Comparison of ENCODE assay signal across 8 mouse cellular contexts in genomic region chr11:77606835-77607537, GRCm38 (mm10). TPM values are rescaled to one million over a fixed set of nuclear protein-coding genes. Genes with fewer than 3 reads are reported as not detected.
DNase-seq lines count a peak whose midpoint lies in the region; ATAC-seq and TF ChIP-seq lines count a peak whose summit lies in the region.

No protein-coding gene starts in this region.

- H3K79me2 ChIP-seq in liver, adult 2 months (ENCODE audit: control insufficient read depth, insufficient read depth, low read length) = peaks cover 24% of the 10 kb centered on the region; the same call in 1 of the 2 replicates

- H3K27ac ChIP-seq in liver, adult 2 months (replicated peaks; ENCODE audit: insufficient read depth, low read depth, low read length) = peak overlapping the region; percentile 81
- peak overlapping the region; percentile 94 for H3K27ac ChIP-seq in midbrain, postnatal 0 days (ENCODE audit: low read depth, low read length)

- H3K4me1 ChIP-seq in liver, adult 2 months (ENCODE audit: control insufficient read depth, insufficient read depth, low read length) = no peaks in the 10 kb centered on the region; the same call in 1 of the 2 replicates
- H3K4me1 ChIP-seq in midbrain, postnatal 0 days (ENCODE audit: insufficient read depth, low read length) = no peaks in the 10 kb centered on the region

- DNase-seq in 416B (ENCODE audit: low read depth) = peak; percentile 79
- peak; percentile 72 for DNase-seq in adrenal gland, adult 2 months
- DNase-seq in embryo, embryonic 11 days = peak; percentile 74
- DNase-seq in heart, adult 11 months = peak; percentile 98
- peak; percentile 47 for DNase-seq in kidney, adult 11 months
- peak; percentile 77 for DNase-seq in liver, adult 2 months (ENCODE audit: extremely low read depth, low read depth, low spot score)
- DNase-seq in midbrain, postnatal 0 days (ENCODE audit: low spot score) = peak; percentile 58
- DNase-seq in spleen, postnatal 4 days (ENCODE audit: low spot score in 2 of 2) = peak; percentile 35 to 78

- peak overlapping the region; percentile 90 for H3K9ac ChIP-seq in liver, adult 2 months (ENCODE audit: low read depth, low read length)
- peak overlapping the region; percentile 99 for H3K9ac ChIP-seq in midbrain, postnatal 0 days (replicated peaks; ENCODE audit: low read length, poor library complexity, severe bottlenecking)

- H3K4me3 ChIP-seq in liver, adult 2 months (ENCODE audit: insufficient read depth, low read depth, low read length) = peak overlapping the region; percentile 87
- peak overlapping the region; percentile 100 for H3K4me3 ChIP-seq in midbrain, postnatal 0 days (ENCODE audit: low read depth, low read length)

- peak; percentile 31 for ATAC-seq in midbrain, postnatal 0 days (ENCODE audit: low FRiP score)

- no peak for TF ChIP-seq CTCF in liver, adult 2 months (IDR thresholded peaks at IDR 0.05; ENCODE audit: low read depth, low read length)
- TF ChIP-seq CTCF in midbrain, postnatal 0 days (IDR thresholded peaks at IDR 0.05) = no peak

- no peak for TF ChIP-seq POLR2A in liver, adult 2 months (IDR thresholded peaks at IDR 0.05; ENCODE audit: extremely low read depth, insufficient read depth, low read length)

- peak overlapping the region; percentile 76 for H3K4me2 ChIP-seq in midbrain, postnatal 0 days (ENCODE audit: low read depth, low read length, poor library complexity, severe bottlenecking)

- H3K27me3 ChIP-seq in liver, adult 2 months (ENCODE audit: control insufficient read depth, insufficient read depth, low read length) = no peaks in the 10 kb centered on the region
- no peaks in the 10 kb centered on the region for H3K27me3 ChIP-seq in midbrain, postnatal 0 days (ENCODE audit: insufficient read depth, low read length)

- under 1% methylated on average over 44 of the region's 48 CpGs for WGBS in liver, adult 2 months
- WGBS in midbrain, postnatal 0 days = under 1% methylated on average over 38 of the region's 48 CpGs

- peaks cover 3% of the 10 kb centered on the region; the same call in 1 of the 2 replicates for H3K36me3 ChIP-seq in liver, adult 2 months (ENCODE audit: control insufficient read depth, insufficient read depth, low read length)
- no peaks in the 10 kb centered on the region for H3K36me3 ChIP-seq in midbrain, postnatal 0 days (ENCODE audit: insufficient read depth, low read length)

- no peaks in the 10 kb centered on the region for H3K9me3 ChIP-seq in midbrain, postnatal 0 days (ENCODE audit: low read length)

RNA-seq across cellular contexts. Expression of gene Taok1, which starts 0.6 kb away (rescaled TPM):
- total RNA-seq in adrenal gland, adult 2 months (2021) = 10 to 100 TPM; 45.9 to 51.0 TPM
- polyA plus RNA-seq in adrenal gland, adult 2 months (2012; rRNA removed) = 2.2 and 2.8 TPM in 2 replicates
- 23.0 and 24.6 TPM in 2 replicates for total RNA-seq in liver, adult 2 months (2014; rRNA removed)
- polyA plus RNA-seq in liver, adult 2 months (2012; rRNA removed) = 2.5 and 2.6 TPM in 2 replicates
- total RNA-seq in midbrain, postnatal 0 days (2014; rRNA removed) = 69.7 and 85.1 TPM in 2 replicates
- 28.0 and 32.6 TPM in 2 replicates for polyA plus RNA-seq in midbrain, postnatal 0 days (2015; fragmentation: Nextera tagmentation; extraction: Ambion mirVana)

Comparison
In these comparisons a context has a peak if more than half of its experiments do, and no peak if none do; other contexts are left out.
1. Peak in every context shown above with its lines: DNase-seq, ATAC-seq, H3K4me3 ChIP-seq and H3K27ac ChIP-seq.
2. DNase-seq: peak in every context shown above with its lines; median percentile 98 in heart, adult 11 months; 79 in 416B; 77 in liver, adult 2 months; 74 in embryo, embryonic 11 days; 72 in adrenal gland, adult 2 months; 58 in midbrain, postnatal 0 days; 56 in spleen, postnatal 4 days; 47 in kidney, adult 11 months.